Mouse (Mus musculus) heart, adult 9 months (tissue): ENCODE results near the gene Fabp7.

Experiments used
- DNase-seq, 2 experiments: peaks; one replicate each; pipeline ENCODE4 v3.0.0; 2022; ENCODE audit warnings: low spot score in 2 of 2

Fabp7 gene

DNA sequence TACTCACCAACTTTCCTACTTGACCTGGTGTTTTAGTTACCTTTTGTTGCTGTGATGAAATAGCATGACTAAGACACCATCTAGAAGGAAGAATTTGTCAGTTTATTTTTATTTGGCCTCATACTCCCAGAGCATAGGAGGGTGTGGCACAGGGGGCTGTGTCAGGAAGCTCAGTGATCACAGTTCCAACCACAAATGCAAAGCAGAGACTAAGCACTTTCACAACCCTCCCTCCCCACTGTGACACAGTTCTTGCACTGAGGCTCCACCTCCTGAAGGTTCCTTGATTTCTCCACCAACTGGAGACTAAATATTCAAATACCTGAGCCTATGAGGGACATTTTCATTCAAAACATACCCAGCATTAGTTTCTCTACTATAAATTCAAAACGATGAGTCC lies 14.8 kb downstream of the Fabp7 start:
- no peak for DNase-seq

DNA sequence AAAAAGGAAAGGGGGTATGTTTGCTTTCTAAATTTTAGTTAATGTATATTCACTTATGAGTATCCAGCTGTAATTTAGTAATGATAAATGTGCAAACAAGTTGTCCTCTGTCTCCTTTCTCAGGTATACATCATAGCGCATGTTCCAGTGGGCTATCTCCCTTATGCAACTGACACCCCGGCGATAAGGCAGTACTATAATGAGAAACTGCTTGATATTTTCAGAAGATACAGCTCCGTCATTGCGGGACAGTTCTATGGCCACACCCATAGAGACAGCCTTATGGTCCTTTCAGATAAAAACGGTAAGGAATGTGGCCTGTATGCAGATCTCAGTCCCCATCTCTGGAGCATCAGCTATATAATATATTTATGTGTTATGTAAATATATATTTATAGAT lies 23.1 kb downstream of the Fabp7 start:
- no peak for DNase-seq

DNA sequence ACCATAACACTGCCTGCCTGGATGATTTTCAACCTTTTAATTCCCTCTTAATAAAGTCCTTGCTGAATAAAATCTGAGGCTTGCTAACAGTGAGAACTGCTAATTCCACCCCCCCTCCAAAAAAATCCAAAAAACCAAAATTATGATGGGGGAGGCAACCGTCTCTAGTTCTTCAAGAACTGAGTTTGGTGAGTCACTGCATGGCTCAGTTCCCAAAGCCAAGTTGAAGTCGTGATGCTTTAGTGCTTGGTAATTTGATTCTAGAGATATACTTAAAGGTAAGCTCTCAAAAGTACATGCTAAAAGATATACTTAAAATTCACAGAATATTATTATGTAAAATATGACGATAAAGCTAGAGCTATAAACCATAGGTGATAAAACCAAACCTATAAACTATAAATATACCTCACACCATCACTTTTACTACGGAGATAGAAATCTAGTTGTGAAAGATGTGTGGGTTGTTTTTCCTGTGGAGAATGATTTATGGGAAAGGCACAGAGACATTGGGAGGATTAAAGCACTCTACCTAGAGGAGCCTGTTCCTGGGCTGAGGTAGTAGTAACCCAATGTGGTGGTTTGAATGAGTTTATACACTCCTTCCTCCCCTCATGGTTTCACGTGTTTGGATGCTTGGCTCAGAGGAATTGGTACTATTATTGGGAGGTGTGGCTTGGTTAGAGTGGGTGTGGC lies 27.6 kb downstream of the Fabp7 start:
- DNase-seq: no peak

DNA sequence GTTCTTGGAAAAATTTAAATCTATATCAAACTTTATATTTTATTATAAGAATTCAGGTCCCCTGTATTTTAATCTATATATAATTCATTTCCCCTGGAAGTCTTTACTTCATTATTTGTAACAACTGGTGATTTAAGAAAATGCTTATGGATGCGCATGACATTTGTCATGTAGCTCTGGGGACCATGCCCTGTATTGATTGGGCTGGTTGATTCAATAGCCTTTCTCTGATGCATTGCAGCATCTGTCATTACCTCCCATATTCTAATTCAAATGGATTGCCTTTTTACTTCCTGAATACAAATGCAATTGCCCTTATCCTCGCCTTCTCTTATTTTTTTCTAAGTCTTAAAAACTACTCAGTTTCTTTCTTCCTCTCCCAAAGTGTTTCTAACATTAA lies 29.6 kb downstream of the Fabp7 start:
- no peak for DNase-seq

DNA sequence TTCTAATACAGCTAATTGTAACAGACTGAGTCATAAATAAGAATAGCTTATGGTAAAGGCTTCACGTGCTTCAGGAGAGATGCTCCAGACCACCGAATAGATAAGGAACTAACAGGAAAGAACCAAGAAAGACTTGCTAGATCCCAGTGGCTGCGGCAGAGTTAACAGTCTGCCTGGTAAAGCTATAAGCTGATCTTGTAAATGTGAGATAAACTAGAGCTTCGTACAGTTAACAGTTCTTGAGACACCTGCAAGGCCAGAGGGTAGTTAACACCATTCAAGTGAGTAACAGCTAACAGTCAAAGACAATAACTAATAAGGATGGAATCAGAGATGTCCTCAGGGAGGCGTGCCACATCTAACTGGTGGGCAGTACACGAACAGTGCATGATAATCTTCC lies 31.2 kb downstream of the Fabp7 start:
- DNase-seq: no peak

DNA sequence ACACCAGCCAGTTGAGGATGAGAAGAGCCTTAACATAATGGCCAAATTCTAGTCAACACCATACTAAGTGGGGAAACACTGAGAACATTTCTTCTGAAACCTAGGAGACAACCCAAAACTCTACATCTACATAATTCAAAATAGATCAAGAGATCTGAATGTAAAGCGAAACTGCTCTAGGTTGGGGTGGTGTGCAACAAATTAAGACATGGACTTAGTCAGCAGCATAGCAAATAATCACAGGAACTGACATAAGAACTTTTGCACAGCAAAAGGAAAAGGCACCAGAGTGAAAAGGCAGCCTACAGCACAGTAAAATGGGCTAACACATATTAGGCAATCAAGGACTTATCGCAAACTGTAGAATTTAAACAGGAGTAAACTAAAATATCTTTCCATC lies 34.5 kb downstream of the Fabp7 start:
- DNase-seq: no peak

DNA sequence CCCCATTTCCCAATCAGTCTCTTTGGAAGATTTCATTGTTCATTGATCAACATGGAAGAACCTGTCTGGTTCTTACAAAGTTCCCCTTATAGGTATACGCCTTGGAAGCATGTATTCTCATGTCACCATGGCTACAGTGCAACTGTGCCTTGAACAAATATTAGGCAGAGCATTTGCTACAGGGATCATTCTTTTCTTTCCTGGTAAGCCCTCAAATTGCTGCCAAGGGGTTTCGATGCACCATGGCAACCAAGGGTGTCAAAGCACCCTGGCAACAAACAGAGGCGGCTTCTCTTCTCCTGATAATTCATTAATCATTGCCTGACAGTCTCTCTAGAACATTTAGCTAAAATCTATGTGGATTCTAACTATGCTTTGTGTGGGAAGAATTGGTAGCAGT lies 37.8 kb downstream of the Fabp7 start:
- DNase-seq: no peak

DNA sequence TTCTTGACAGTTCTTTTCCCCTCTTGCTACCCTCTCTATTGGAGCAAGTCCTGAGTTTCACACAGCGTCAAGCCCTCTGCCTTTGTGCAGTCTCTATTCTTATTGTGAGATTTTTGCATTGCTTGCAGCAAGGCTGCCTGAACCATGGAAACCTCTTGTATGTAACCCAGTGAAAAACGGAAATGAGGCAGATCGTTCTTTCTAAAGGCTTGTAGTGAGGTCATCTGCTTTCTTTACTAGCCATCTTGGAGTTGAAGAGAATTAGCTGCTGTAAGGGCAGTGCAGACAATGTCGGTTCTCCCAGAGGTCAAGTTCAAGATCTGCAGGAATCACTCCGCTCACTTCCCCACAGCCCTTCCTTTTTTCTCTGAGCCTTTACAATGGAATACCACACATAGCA lies 44.0 kb downstream of the Fabp7 start:
- DNase-seq: no peak

DNA sequence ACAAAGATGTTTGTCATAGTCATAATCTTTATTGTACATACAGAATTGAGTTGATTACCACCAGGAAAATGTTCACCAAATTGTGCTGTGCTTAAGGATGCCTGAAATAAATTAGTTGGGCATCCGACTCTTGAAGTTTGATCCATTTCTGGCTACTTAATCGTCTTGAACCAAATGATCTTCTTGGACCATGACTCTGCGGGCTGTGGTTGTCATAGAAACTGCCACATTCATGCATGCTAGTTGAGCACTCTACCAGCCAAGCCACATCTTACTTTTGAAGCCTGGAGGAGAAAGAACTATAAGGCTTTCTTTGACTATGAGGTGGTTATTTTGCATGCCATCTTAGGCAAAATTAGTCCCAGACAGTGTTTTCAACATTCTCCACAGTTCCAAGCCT lies 44.9 kb downstream of the Fabp7 start:
- no peak for DNase-seq

DNA sequence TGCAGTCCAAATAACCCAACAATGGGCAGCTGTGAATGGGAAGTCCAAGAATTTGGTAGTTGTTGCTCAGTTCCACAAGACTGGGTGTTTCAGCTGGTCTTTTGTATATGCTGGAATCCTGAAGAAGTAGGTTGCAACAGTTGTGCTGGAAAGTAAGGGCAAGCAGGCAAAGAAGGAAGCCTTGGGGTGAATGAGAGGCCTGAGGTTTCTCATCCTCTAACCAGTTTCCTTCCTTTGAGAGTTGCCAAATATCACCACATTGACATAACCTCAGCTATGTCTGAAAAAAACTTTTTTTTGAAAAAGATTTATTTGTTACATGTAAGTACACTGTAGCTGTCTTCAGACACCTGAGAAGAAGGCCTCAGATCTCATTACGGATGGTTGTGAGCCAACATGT lies 50.4 kb downstream of the Fabp7 start:
- DNase-seq: no peak

DNA sequence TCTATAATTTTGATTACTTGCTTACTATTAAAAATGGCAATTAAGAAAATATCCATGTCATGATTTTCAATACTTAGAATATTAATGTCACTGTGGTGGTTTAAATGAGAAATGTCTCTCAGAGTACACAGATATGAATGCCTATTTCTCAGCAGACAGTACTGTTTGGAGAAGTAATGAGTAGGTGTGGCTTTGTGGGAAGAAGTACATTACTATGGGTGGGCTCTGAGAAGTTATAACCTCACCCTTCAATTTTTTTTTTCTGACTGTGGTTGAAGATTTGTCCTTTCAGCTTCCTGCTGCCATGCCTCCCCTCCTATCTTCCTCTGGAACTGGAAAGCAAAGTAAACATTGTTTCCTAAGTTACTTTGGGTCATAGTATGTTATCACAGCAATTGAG lies 51.3 kb downstream of the Fabp7 start:
- no peak for DNase-seq
